Mouse (Mus musculus): ENCODE measurements around the gene Fam149b.

Gene Fam149b

GRCm38 (mm10) chr14:20392326-20392725 lies 44.4 kb downstream of the Fam149b start:
- DNase-seq = no peak

- DNase-seq = peak; percentile 97
These were observed 45.4 kb downstream of the Fam149b start, which contains the start of gene Mrps16 for GRCm38 (mm10) chr14:20393205-20393913. Mrps16 (minus strand) TSS chr14:20393634.

- DNase-seq = no peak
These were observed 49.3 kb downstream of the Fam149b start for GRCm38 (mm10) chr14:20397220-20397619.

GRCm38 (mm10) chr14:20398864-20399263 lies 50.9 kb downstream of the Fam149b start:
- DNase-seq = peak; percentile 58

- DNase-seq = peak; percentile 61
These were observed 52.1 kb downstream of the Fam149b start for GRCm38 (mm10) chr14:20400071-20400470.

- DNase-seq = peak; percentile 27
These were observed 74.3 kb downstream of the Fam149b start for GRCm38 (mm10) chr14:20422257-20422656.

- no peak for DNase-seq
These were observed 75.1 kb downstream of the Fam149b start for GRCm38 (mm10) chr14:20423046-20423445.

GRCm38 (mm10) chr14:20428593-20428992 lies 80.6 kb downstream of the Fam149b start:
- no peak for DNase-seq

- DNase-seq = no peak
These were observed 81.9 kb downstream of the Fam149b start for GRCm38 (mm10) chr14:20429833-20430232.

- DNase-seq = no peak
These were observed 83.8 kb downstream of the Fam149b start for GRCm38 (mm10) chr14:20431726-20432125.

GRCm38 (mm10) chr14:20432420-20432819 lies 84.5 kb downstream of the Fam149b start:
- no peak for DNase-seq

Data from kidney, postnatal 10 days (tissue).